Mouse (Mus musculus) erythroid progenitor cell, adult 5-6 weeks (primary cell): ENCODE measurements around the gene Psmb2. TPM values are rescaled to one million over a fixed set of nuclear protein-coding genes. Genes with fewer than 3 reads are reported as not detected.

Experiments used
- ATAC-seq: replicated peaks from 2 replicates; pipeline ENCODE4 v1.8.0; 2016; ENCODE audit warnings: moderate number of reproducible peaks, mild to moderate bottlenecking, moderate TSS enrichment, inconsistent platforms; ENCODE audit not compliant: poor library complexity, low FRiP score, severe bottlenecking
- total RNA-seq, 2 experiments: library from RNA; stranded (forward) in 1 of 2; stranded (reverse) in 1 of 2; fragments of 150-400 nt in 1 of 2; fragments of 186-747, 209-891 nt in 1 of 2; gene quantifications; 2 replicates each; pipeline versions ENCODE4 v1.2.3 to v1.2.4; 2015 to 2017; ENCODE audit warnings: low replicate concordance in 2 of 2

Psmb2 gene
- total RNA-seq (2015; ENCODE audit: low replicate concordance) (78.2 and 88.0 TPM in 2 replicates), total RNA-seq (2017; ENCODE audit: low replicate concordance) (11.7 and 47.1 TPM in 2 replicates)

- peak; percentile 93 for ATAC-seq
Observed at GRCm38 (mm10) chr4:126677054-126678003, at the start of gene Psmb2. Gene Psmb2 (plus strand): TSS chr4:126677630.

DNA sequence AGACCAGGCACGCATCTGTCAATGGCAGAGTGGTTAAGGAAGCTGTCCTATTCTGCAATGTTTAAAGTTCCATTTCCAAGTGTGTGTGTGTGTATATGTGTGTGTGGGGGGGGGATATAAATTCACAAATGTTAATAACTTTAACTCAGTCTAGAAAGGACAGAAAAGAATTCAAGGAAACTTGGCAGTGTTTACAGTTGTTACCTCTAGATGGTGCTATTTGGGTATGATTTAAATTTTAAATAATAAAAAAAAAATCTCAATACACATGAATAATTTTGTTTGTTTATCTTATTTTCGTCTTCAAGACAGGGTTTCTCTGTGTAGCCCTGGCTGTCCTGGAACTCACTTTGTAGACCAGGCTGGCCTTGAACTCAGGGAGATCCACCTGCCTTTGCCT lies 45.5 kb upstream of the Psmb2 start:
- no peak for ATAC-seq

DNA sequence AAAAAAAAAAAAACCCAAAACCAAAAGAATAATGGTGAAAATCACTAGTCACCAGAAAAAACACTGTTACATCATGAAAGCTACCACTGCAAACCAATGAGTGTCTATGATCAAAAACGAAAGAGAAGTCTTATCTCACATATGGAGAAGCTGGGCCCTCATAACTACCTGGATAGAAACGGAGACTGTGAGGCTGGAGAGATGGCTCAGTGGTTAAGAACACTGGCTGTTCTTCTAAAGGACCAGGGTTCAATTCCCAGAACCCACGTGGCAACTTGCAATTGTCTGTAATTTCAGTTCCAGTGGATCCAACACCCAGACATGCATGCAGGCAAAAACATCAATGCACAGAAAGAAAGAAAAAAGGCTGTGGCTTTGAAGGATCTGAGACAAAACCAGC lies 44.8 kb upstream of the Psmb2 start:
- ATAC-seq, result no peak

DNA sequence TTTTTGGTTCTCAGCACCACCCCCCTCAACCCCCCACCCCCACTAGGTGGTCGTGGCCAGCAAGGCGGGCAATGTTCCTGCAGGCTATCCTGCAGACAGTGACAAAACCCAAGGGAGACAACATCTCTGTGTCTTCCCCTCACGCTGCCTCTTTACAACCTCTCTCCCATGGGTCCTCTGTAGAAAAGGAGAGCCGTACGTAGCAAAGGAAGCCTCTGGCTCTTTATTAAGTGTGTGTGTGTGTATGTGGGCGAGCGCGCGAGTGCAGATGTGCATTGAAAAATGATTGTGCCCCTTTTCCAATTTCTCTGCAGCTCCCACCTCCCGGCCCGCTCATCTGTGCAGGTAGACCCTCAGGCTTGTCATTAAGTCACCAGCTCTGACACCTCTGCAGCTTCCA lies 41.1 kb upstream of the Psmb2 start:
- no peak for ATAC-seq

DNA sequence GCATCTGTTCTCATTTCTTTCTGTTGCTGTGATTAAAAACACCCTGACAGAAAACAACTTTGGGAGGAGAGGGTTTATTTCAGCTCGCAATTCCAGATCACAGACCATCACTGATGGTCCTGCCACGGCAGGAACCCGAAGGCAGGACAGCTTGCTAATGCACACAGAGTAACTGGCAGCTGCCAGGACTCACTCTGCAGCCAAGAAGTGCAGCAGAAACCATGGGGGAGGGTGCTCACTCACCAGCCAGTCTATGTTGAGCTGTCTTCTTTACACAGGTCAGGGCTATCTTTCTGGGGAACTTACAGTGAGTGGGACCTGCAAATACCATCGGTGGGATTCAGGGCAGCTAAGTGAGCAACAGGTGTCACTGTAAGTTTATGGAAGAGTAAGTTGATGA lies 40.0 kb upstream of the Psmb2 start:
- no peak for ATAC-seq

- ATAC-seq, result no peak
Observed at GRCm38 (mm10) chr4:126639339-126639738, 38.1 kb upstream of the Psmb2 start.

- ATAC-seq, result no peak
Observed at GRCm38 (mm10) chr4:126641901-126642300, 35.5 kb upstream of the Psmb2 start.

DNA sequence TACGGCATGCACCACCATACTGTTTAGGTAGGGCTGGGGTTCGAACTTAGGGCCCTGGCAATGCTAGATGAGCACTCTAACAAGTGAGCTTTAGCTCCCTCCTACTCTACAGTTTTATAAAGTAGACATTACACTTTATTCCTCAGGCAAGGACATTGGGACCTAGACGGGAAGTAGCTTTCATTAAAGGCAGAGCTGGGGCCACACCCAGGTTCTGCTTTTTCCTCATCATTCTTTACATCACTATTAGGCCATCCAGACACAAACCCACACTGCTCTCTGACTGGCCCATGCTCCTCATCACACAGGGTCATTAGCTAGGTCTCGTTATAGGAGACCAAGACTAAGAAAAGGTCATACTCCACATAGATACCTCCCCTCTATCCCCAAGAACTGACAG lies 33.6 kb upstream of the Psmb2 start:
- ATAC-seq, result no peak

GRCm38 (mm10) chr4:126644333-126644963 lies 33.0 kb upstream of the Psmb2 start:
- ATAC-seq, result no peak

DNA sequence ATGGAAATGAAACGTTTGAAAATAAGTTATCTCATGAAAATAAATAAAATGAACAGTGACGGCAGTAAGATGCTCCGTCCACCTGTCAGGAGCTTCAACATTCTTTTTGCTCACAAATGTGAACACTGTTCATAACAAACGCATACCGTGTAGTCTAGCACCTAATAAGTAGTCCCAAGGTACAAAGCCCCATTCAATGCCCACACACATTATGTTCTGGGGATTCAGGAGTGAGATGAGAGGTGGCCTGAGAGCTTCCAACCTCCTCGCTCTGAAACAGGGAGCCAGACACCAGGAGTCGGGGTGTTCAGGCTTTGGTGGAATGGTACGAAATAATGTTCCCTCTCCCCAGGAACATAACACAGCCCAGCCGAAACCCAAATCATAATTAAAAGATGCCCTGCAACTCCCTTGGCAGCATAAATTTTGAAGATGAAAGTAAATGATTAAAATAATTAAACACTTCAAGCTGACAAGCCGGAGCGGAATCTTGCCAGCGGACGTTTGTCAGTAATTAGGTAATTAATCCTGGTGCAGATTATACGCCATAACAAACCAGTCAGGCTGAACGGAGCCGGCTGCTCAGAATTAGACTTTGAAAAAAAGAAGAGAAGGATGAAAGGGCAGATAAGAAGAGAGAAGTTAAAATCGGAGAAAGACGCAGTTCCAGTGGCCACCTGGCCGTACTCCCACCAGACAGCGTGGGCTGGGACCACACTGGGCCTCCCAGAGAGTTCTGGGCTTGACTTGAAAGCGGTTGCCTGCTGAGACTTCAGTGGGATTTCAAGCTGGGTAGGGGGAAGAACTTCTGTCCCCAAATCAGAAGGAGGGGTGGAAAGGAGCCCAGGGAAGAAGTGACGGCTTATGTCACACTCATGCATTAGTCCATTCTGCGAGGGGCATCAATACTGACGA lies 29.2 kb upstream of the Psmb2 start:
- no peak for ATAC-seq

GRCm38 (mm10) chr4:126653148-126653547 lies 24.3 kb upstream of the Psmb2 start:
- ATAC-seq, result no peak

GRCm38 (mm10) chr4:126655356-126655755 lies 22.1 kb upstream of the Psmb2 start:
- no peak for ATAC-seq

DNA sequence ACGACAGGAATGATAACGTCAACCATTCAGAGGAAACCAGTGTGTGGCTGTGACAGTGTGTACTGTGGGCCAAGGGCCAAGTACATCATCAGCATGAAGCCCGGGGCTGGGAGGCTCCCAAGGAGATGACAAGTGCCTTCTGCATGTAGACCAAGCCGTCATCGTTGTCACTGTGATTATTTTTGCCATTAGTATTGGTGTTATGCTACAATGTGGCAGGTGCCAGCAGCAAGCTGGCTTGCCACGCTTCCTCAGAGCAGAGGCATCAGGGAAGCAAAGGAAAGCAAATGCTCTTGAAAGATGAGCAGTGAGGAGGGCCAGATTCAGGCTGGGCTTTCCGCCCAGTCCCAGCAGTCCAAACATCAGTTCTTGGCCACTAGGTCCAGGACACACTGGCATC lies 16.2 kb upstream of the Psmb2 start:
- ATAC-seq, result no peak

DNA sequence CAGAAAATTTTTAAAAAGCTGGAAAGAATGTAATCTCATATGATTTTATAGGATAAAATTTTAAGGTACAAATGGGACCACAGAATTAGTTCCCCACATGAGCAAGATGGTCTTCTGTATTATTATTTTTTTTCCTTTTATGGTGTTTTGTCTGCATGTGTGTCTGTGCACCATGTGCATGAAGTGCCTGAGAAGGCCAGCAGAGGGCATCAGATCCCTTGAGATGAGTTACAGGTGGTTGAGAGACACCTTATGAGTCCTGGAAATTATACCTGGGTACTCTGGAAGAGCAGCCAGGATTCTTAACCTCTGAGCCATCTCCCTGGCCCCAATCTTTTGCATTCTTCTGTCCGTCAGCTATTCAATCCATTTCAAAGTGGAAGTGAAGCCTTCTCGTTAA lies 10.4 kb upstream of the Psmb2 start:
- ATAC-seq, result no peak

DNA sequence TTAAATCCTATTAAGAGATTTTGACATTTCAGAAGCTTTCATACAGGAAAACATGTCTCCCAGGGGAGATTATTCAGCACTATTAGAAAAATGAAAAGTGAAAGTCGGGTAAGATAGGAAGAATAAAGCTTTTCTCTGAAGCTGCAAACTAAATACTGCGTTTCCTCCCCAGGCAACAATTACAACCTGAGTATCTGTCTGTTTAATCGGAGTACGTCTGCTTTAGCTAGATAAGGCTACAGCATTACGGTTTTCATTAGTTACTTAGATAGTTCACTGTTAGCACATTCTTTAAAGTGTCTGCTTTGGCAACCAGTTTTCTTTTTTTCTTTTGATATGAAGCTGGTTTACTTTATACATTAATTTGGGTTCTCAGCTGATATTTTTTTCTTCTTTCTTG lies 4.9 kb downstream of the Psmb2 start:
- peak; percentile 43 for ATAC-seq

DNA sequence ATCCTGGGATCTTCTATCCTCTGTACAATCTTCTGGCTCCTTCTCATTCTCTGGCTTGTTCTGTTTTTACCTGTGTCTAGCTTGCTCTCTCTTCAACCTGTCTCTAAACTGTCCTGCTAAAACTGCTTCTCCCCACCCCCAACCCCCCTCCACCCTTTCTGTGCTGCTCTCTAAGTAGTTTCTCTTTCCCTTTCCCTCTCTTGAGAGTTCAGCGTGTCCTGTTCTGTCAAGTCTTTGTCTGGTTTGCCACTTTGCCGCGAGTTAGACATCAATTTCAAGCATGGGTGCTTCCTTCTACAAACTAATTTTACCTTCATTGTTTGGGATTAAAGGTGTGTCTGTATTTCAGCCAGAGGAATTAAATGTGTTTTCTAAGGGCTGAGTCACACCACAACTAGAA lies 5.7 kb downstream of the Psmb2 start:
- no peak for ATAC-seq

- no peak for ATAC-seq
Observed at GRCm38 (mm10) chr4:126689457-126689856, 12.0 kb downstream of the Psmb2 start.

DNA sequence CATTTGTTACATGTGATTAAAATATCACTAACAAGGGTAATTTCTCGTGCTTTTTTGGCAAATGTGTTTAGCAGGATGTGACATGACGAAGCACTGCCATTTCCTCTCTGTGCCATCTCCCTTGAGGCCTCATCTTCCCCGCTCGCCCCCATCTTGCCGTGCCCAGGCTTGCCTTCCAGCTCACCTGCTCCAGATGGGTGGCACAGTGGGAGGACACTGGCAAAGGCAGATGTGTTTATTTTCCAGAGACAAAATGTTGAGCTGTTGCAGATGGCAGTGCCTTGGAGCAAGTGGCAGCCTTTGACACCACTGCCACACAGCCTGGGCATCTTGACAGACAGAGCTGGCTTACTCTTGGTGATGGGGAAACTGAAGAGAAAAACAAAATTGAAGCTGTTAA lies 15.6 kb downstream of the Psmb2 start:
- no peak for ATAC-seq

DNA sequence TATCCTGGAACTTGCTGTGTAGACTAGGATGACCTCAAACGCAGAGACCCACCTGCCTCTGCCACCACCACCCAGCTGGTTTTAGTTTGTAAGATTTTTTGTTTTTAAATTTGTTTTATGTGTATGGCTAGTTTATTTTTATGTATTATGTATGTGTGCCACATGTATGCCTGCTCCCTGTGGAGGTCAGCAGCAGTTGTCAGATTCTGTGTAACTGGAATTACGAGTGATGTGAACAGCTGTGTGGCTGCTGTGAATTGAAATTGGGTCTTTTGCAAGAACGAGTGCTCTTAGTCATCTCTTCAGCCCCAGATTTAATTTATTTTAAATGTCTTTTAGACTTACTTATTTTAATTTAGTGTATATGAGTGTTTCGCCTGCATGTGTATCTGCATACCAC lies 19.5 kb downstream of the Psmb2 start:
- ATAC-seq, result no peak
